Mouse (Mus musculus): ENCODE measurements at regions not wholly inside any gene's neighbourhood (a gene's known extent, or its start where the extent isn't known, plus 50 kb on each side); places are given as distances from the start of the nearest gene placed in this dataset.

GRCm38 (mm10) chr13:60358408-60359060 is 181.4 kb upstream of the Gas1 start:
- DNase-seq (ENCODE audit: extremely low read depth, low read depth), result no peak

DNA sequence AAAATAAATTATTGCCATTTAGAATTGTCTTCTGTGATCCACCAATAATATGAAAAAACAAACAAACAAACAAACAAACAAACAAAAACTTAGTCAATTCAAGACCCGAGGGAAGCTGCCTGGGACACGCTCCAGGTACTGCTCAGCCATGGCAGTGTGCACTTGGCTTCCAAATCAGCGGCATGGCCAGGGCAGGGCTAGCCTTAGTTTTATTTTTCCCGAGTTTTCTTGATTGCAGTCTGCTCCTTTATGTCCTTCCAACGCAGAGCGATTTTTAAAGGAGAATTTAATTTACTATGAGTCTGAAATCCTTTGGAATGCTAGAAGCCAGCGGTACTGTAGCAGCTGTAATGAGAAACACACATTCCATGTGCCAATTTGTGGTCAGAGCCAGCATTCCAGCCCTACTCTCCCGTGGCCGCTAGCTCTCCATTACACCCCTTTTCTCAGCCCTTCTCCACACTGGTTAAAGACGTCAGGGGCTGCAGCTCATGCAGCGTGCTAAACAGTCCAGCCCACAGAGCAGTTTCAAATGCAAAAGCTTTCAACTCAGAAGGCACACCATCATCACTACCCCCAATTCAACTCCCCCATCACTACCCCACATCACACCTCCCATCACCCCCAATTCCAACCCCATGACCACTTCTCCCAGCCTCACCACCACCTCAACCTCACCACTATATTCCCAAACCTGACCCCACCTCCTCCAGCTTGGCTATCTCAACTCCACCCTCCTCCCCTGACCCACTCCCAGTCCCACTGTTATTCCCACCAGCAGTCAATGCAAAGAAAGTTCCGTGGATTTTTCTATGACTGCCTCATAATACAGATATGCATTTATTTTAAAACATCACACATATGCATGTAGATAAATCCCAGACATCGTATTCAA is 187.9 kb upstream of the Gas1 start:
- no peak for DNase-seq (ENCODE audit: extremely low read depth, low read depth)

GRCm38 (mm10) chr13:60369216-60369615 is 192.1 kb upstream of the Gas1 start:
- no peak for DNase-seq (ENCODE audit: extremely low read depth, low read depth)

DNA sequence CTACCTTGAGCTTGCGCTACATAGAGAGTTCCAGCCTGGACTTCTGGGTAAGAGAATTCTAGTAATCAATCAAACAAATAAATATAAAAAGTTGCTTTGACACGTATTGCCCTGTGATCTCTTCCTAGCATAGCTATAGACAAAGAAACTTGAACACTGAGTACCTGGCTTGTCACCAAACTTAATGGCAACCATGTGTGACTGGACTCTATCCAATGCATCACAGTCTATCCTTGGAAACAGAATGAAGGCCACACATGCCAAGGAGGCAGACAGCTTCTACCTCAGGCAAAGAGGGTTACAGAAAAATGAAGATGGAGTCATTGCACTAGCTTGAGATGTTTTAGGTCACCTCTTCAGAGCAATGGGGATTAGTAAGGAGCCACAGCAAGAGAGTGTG is 194.5 kb upstream of the Gas1 start:
- no peak for DNase-seq (ENCODE audit: extremely low read depth, low read depth)

- no peak for DNase-seq (ENCODE audit: extremely low read depth, low read depth)
These were observed 199.5 kb upstream of the Gas1 start for GRCm38 (mm10) chr13:60376705-60377104.

DNA sequence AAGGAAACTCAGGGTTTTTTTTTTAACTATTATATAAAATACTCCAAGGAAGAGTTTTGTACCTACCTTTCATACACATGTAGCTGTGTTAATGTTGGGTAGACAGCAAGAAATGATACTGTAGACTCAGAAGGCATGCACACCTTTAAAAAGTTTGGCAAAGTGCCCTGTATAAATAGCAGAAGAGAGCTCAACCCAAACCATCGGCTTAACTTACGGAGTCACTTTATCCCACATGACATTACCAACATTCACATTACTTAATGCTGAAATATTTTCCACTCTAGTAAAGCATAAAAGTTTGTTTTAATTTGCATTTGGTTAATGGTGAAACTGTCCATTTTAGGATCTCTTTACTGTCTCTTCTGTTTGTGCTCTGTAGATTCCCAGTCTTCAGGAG is 205.7 kb upstream of the Gas1 start:
- DNase-seq (ENCODE audit: extremely low read depth, low read depth), result no peak

GRCm38 (mm10) chr13:60398836-60399235 is 202.9 kb upstream of the Dapk1 start:
- no peak for DNase-seq (ENCODE audit: extremely low read depth, low read depth)

- DNase-seq (ENCODE audit: extremely low read depth, low read depth), result no peak
These were observed 200.8 kb upstream of the Dapk1 start for GRCm38 (mm10) chr13:60400764-60401487.

DNA sequence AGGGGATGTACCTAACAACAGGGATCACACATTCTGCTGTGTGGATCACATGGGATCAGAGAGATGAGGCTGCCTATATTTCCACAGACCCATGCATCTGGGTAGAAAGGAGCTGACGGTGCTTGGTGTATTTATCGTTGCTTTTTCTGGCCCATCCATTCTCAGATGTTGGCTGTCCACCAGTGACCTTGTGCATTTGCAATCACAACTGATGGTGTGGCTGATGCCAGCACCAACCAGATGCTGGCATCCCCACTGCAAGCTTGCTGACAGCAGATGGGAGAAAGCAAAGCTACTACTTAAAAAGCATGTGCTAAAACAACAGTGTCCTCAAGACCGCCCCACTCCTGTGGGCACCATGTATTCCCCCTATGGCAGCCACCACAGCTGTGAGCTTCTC is 198.3 kb upstream of the Dapk1 start:
- no peak for DNase-seq (ENCODE audit: extremely low read depth, low read depth)

DNA sequence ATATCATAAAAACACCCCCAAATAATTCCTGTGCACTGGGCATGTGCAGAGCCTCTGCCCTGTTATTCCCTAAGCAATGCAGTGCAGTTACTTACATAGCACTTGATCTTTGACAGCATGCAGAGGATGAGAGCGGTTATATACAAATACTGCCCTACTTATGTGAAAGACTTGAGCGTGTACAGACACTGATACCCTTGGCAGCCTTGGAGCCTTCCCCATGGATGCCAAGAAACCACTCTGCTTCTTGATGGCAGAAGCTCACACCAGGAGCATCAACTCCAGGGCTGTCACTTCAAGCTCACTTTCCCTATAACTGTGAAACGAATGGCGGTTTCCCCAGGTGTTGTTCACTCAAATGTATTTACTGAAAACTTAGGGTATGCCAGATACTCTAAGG is 194.4 kb upstream of the Dapk1 start:
- no peak for DNase-seq (ENCODE audit: extremely low read depth, low read depth)

- DNase-seq (ENCODE audit: extremely low read depth, low read depth), result no peak
These were observed 191.8 kb upstream of the Dapk1 start for GRCm38 (mm10) chr13:60409706-60410502.

GRCm38 (mm10) chr13:60416024-60416423 is 185.7 kb upstream of the Dapk1 start:
- DNase-seq (ENCODE audit: extremely low read depth, low read depth), result no peak

DNA sequence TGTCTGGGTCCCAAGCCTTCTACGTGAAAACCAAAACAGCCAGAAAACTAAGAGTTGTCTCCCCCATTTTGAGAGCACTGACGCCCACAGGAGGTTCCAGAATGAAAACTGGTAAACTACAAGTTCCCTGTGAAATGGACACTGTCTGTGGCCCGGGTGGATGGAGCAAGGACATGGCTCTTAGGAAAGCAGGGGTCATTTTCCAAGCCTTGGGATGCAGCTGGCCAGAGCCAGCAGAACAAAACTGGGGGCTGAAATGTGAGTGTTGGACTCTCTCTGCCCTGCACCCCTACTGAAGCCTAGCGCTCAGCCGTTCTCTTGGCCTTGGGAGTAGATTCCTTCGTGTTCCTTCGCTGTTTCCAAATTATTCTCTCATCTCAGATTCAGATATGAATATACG is 184.7 kb upstream of the Dapk1 start:
- DNase-seq (ENCODE audit: extremely low read depth, low read depth), result no peak

DNA sequence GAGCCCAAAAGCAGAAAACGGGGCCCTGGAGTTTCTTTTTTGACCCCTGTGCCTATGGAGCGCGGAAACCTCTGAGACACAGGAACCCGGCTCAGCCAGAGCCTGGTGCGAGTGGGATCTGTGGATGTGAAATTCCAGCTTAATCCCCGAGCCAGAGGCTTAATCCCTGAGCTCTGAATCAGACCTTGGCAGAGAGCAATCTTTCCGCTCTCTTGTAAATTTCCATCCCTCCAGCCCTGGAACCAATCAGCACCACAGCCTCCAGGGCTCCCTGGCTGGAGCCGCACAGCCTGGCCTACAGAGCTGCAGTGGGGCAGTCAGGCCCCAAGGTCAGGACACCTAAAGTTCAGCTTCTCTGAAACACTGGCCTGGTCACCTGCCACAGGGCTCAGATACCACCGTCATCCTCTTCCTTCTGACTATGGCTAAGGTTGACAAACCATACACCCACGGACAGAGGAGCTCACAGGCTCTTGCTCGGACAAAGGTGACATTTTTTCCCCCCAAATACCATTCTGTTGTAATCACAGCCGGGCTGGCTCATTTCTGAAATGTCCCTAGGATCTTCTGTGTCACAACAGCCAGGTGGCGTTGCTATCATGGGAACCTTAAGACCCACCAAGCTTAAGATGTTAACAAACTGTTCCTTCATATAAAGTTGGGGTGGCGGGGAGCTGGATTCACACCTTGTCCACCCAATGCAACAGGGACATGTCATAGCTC is 184.2 kb upstream of the Dapk1 start:
- DNase-seq (ENCODE audit: extremely low read depth, low read depth), result no peak

DNA sequence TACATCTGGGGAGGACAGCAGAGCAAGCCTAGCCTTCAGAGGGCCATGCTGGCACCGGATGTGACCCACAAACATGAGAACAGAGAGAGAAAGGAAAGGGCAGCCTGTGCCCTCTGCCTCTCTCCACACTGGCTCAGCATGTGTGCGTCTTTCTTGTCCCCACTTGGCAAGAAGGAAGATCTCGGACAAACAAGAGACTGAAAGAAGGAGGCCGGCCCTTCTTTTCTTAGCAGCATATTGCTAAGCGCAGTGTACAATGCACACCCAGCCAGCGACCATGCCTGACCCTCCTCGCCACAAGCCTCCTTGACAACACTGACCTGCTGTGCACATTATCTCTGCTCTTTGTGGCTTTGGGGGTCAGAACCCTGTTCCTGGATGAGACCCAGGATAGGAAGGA is 181.4 kb upstream of the Dapk1 start:
- no peak for DNase-seq (ENCODE audit: extremely low read depth, low read depth)

- DNase-seq (ENCODE audit: extremely low read depth, low read depth), result no peak
These were observed 180.7 kb upstream of the Dapk1 start for GRCm38 (mm10) chr13:60420842-60421696.

DNA sequence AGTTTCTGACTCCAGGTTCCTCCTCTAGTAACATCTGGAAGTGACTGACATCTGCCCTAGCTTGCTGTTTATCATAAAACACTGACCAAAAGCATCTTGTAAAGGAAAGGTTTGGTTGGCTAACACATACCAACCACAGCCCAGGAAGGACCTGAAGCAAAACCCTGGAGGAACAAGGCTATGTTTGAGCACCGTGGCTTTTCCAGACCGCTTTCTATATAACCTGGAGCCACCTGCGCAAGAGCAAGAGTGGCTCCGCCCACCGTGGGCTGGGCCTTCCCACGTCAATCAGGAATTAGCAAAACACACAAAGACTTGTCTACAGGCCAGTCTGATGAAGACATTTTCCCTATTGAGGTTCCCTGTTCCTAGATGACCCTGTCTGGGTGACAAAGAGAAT is 177.5 kb upstream of the Dapk1 start:
- no peak for DNase-seq (ENCODE audit: extremely low read depth, low read depth)

DNA sequence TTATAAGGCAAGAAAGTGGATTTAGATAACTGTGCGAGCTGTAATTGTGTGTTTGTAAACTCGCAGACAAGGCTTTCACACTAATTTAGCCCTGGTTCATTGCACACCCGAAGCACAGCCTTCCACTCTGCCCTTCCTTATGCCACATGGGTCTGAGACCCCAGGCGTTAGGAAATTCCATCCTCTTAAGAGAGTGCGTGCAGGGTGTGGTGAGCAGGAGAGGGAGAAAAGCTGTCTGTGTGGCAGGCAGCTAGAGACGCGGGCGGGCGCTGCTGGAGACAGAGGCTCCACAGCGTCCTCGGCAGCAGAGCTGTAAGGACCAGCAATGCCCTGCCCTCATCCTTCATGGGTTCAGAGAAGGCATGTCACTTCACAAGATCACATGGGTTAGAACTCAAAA is 176.6 kb upstream of the Dapk1 start:
- DNase-seq (ENCODE audit: extremely low read depth, low read depth), result no peak

DNA sequence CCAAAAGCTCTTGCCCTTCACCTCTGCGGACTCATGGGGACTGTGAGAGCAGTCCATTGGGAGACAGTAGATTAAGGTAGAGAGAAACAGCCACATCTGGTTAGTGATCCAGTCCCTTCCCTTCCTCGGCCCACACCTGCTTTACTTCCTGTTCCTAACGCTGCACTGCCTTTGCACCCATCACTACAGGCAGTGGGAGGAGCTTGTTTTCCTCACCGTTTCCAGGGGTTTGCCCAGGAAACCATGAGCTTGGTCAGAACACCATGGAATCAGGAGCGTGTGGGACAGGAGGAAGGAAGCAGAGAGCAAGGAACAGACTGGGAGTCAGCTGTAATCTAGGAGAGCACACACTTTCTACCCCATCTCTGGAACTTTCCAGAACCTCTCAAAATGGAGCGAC is 176.2 kb upstream of the Dapk1 start:
- no peak for DNase-seq (ENCODE audit: extremely low read depth, low read depth)
